Mouse (Mus musculus) erythroblast, embryonic 14.5 days (primary cell): ENCODE data around the gene Birc7. TPM values are rescaled to one million over a fixed set of nuclear protein-coding genes. Genes with fewer than 3 reads are reported as not detected.

Experiments used
- H3K27me3 ChIP-seq: 2 replicates; pipeline ENCODE4 v1.6.1; 2012; ENCODE audit warnings: inconsistent platforms; ENCODE audit not compliant: control insufficient read depth
- H3K36me3 ChIP-seq: 2 replicates; pipeline ENCODE4 v1.6.1; 2012; ENCODE audit warnings: mild to moderate bottlenecking, inconsistent platforms; ENCODE audit not compliant: control insufficient read depth
- H3K4me1 ChIP-seq: 2 replicates; pipeline ENCODE4 v1.6.1; 2012; ENCODE audit warnings: inconsistent platforms; ENCODE audit not compliant: control insufficient read depth
- H3K4me3 ChIP-seq: replicated peaks from 2 replicates; pipeline ENCODE3; 2012; ENCODE audit warnings: moderate library complexity, mild to moderate bottlenecking, inconsistent platforms
- H3K9me3 ChIP-seq: 2 replicates; pipeline ENCODE4 v1.6.1; 2012; ENCODE audit warnings: low read length, inconsistent platforms, mixed read lengths; ENCODE audit not compliant: control insufficient read depth
- GATA1 ChIP-seq: IDR thresholded peaks from 2 replicates; pipeline ENCODE4 v1.6.1; 2012; ENCODE audit warnings: low read length, inconsistent platforms, mixed read lengths
- TAL1 ChIP-seq: IDR thresholded peaks from 3 replicates; pipeline ENCODE4 v1.6.1; 2012; ENCODE audit warnings: low read length, inconsistent platforms, mixed read lengths
- polyA plus RNA-seq: library from polyadenylated mRNA; stranded (reverse); fragments of >175 nt; gene quantifications from 2 replicates; pipeline ENCODE4 v1.2.3, GENCODE M21; 2012

The Birc7 gene
- polyA plus RNA-seq, 1 experiment = not detected

GRCm38 (mm10) chr2:180891835-180892323 is 36.9 kb upstream of the Birc7 start:
- Histone ChIP-seq H3K9me3 (peaks cover 6% of the 10 kb centered on the region; the same call in 1 of the 2 replicates), H3K4me3 (no peak overlapping the region), H3K27me3 (peaks cover 92% of the 10 kb centered on the region), H3K36me3 (no peaks in the 10 kb centered on the region), H3K4me1 (peaks cover 4% of the 10 kb centered on the region)
- TF ChIP-seq TAL1 = no peak
- no peak for TF ChIP-seq GATA1

GRCm38 (mm10) chr2:180892841-180893521 is 35.8 kb upstream of the Birc7 start:
- Histone ChIP-seq H3K4me1 (peaks cover 4% of the 10 kb centered on the region), H3K4me3 (no peak overlapping the region), H3K36me3 (no peaks in the 10 kb centered on the region)

GRCm38 (mm10) chr2:180893537-180894028 is 35.2 kb upstream of the Birc7 start:
- TF ChIP-seq TAL1 = no peak
- TF ChIP-seq GATA1 = no peak
- H3K27me3 ChIP-seq = peaks cover 95% of the 10 kb centered on the region
- H3K36me3 ChIP-seq = no peaks in the 10 kb centered on the region
- H3K4me1 ChIP-seq = peaks cover 4% of the 10 kb centered on the region
- no peak overlapping the region for H3K4me3 ChIP-seq
- peaks cover 6% of the 10 kb centered on the region; the same call in 1 of the 2 replicates for H3K9me3 ChIP-seq

More at GRCm38 (mm10) chr2:180892841-180893521, 35.8 kb upstream of the Birc7 start:
- peaks cover 6% of the 10 kb centered on the region; the same call in 1 of the 2 replicates for H3K9me3 ChIP-seq
- TF ChIP-seq TAL1 (no peak), GATA1 (no peak)
- H3K27me3 ChIP-seq = peaks cover 100% of the 10 kb centered on the region

- Histone ChIP-seq H3K9me3 (peaks cover 6% of the 10 kb centered on the region; the same call in 1 of the 2 replicates), H3K36me3 (no peaks in the 10 kb centered on the region), H3K4me1 (peaks cover 4% of the 10 kb centered on the region), H3K4me3 (no peak overlapping the region), H3K27me3 (peaks cover 90% of the 10 kb centered on the region)
- no peak for TF ChIP-seq TAL1
- TF ChIP-seq GATA1 = no peak
Observed at GRCm38 (mm10) chr2:180894029-180894623, 34.7 kb upstream of the Birc7 start.

DNA sequence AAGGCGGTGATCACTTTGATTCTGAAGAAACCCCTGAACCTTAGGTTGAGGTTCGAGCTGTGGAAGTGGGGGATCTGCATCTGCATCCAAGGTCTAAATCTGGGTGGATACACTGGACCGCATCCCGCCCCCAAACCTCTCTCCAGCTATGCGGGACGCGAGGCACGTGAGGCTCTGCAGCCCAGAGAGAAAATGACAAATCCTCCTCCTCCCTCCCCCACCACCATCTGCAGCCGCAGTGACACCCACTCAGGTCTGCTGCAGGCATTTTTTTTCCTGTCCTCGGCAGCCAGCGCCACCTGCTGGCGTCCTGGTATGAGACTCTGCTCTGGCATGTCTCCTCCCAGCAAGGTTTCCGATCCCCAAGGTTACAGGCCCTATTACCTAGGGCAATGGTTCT is 34.1 kb upstream of the Birc7 start:
- Histone ChIP-seq H3K9me3 (peaks cover 6% of the 10 kb centered on the region; the same call in 1 of the 2 replicates), H3K27me3 (peaks cover 84% of the 10 kb centered on the region), H3K4me1 (peaks cover 4% of the 10 kb centered on the region), H3K4me3 (no peak overlapping the region), H3K36me3 (no peaks in the 10 kb centered on the region)
- no peak for TF ChIP-seq GATA1
- no peak for TF ChIP-seq TAL1

DNA sequence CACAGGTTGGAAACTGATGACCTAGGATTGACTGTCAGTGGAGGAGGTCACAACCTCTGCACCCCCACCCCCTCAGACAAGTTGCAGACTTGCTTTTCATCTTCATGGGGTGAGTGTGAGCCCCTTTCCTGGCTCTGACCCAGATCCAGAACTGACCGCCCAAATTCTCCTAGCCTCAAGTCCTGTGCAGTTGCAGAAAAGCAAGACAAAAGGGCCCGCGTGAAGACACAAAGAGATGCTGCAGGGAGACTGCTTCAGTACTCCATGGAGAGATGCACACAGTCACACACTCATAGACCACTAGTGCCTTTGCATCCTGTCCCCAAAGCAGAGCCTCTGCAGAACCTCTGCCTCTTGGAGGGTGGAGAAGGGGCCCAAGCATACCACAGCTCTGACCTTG is 33.5 kb upstream of the Birc7 start:
- H3K4me1 ChIP-seq = peaks cover 4% of the 10 kb centered on the region
- TF ChIP-seq GATA1 (no peak), TAL1 (no peak)
- peaks cover 78% of the 10 kb centered on the region for H3K27me3 ChIP-seq
- H3K36me3 ChIP-seq = no peaks in the 10 kb centered on the region
- no peak overlapping the region for H3K4me3 ChIP-seq
- H3K9me3 ChIP-seq = peaks cover 6% of the 10 kb centered on the region; the same call in 1 of the 2 replicates

- Histone ChIP-seq H3K36me3 (no peaks in the 10 kb centered on the region), H3K4me1 (peaks cover 4% of the 10 kb centered on the region), H3K4me3 (no peak overlapping the region), H3K27me3 (peaks cover 72% of the 10 kb centered on the region), H3K9me3 (peaks cover 6% of the 10 kb centered on the region; the same call in 1 of the 2 replicates)
- TF ChIP-seq TAL1 (no peak), GATA1 (no peak)
Observed at GRCm38 (mm10) chr2:180895837-180896525, 32.8 kb upstream of the Birc7 start.

DNA sequence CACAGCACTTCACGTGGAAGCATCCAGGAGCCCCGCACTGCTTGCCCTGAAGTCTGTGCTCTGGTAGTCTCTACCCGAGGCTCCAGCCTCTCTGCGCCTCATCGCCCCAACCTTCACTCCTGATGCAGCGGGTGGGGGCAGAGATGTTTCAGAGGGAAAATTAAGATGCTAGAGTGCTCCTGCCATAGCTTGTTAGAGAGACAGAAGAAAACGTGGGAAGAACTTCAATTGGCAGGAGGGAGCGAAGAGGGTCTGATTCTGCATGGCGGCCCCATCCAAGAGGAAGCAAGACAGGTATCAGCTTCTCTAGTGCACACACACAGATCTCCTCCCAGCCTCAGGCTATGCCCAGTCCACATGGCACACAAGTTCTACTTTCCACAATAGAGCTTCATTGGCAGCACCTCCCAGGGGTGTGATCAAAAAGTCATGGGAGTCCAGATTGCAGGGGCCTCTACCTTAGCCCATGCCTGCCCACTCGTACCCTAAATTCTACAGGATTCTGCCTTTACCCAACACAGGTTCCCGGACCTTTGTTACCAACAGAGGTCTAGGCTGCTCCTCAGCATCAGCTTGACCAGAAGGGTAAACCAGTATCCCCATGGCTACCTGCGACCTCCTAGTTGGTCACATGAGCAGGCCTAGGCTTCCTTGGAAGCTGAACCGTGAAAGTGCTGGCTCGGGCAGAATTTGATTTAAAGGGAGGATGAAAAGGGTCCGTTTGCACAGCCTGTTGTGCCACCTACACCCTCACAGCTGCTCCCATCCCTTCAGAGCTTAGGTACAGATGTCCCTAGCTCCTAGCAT is 31.8 kb upstream of the Birc7 start:
- Histone ChIP-seq H3K36me3 (no peaks in the 10 kb centered on the region), H3K4me3 (no peak overlapping the region), H3K4me1 (peaks cover 4% of the 10 kb centered on the region), H3K27me3 (peaks cover 61% of the 10 kb centered on the region), H3K9me3 (peaks cover 6% of the 10 kb centered on the region; the same call in 1 of the 2 replicates)
- TF ChIP-seq TAL1 = no peak
- no peak for TF ChIP-seq GATA1
